ENCODE assay signal across 10 mouse cellular contexts in genomic region chr13:44282731-44283571, GRCm38 (mm10).
DNase-seq lines count a peak whose midpoint lies in the region; ATAC-seq and TF ChIP-seq lines count a peak whose summit lies in the region.
"Had no signal": no experiment of that assay in that cellular context is flagged by ENCODE, and none has a peak within 500 bp of the region (broad histone marks: within the 10 kb centered on the region; RNA-seq: fewer than 3 reads in every experiment).

No protein-coding gene starts in this region.

- WGBS in heart, embryonic 11.5 days (ENCODE audit: insufficient replicate concordance) = 83% methylated on average over 16 of the region's 16 CpGs

- H3K4me2 ChIP-seq in heart, embryonic 11.5 days = no peak overlapping the region

- no peaks in the 10 kb centered on the region for H3K9me3 ChIP-seq in heart, embryonic 11.5 days (replicated peaks; ENCODE audit: control insufficient read depth, low read length)

- no peak overlapping the region for H3K4me3 ChIP-seq in heart, embryonic 11.5 days (ENCODE audit: low read depth, low read length)

- H3K27me3 ChIP-seq in heart, embryonic 11.5 days (ENCODE audit: control insufficient read depth, insufficient read depth, low read length) = no peaks in the 10 kb centered on the region

- no peak overlapping the region for H3K9ac ChIP-seq in heart, embryonic 11.5 days (ENCODE audit: low read depth, low read length)

- no peak overlapping the region for H3K27ac ChIP-seq in heart, embryonic 11.5 days (ENCODE audit: low read depth, low read length)

- ATAC-seq in heart, embryonic 11.5 days (replicated peaks; ENCODE audit: insufficient number of reproducible peaks, low FRiP score, low TSS enrichment) = no peak

- peak; percentile 93 for DNase-seq in heart, adult 11 months
- peak; percentile 39 to 65 for DNase-seq in layer of hippocampus, adult 18-20 months (ENCODE audit: low spot score in 2 of 2)
- DNase-seq in layer of hippocampus, postnatal 10 days (ENCODE audit: low spot score in 2 of 2) = no peak
- peak; percentile 77 for DNase-seq in brain, embryonic 14.5 days (ENCODE audit: low read depth)
- peak; percentile 35 to 38 for DNase-seq in layer of hippocampus, postnatal 36 days
- DNase-seq in adrenal gland, adult 8-10 months = no peak
- no peak for DNase-seq in ovary, postnatal 36 days (ENCODE audit: low spot score)
- DNase-seq: B cell, adult 2 months; cerebellum, adult 11 months had no signal

- no peak for TF ChIP-seq CTCF in brain, embryonic 14.5 days (IDR thresholded peaks at IDR 0.05; ENCODE audit: borderline replicate concordance, extremely low read depth, insufficient read depth, insufficient read length)

- TF ChIP-seq POLR2A in brain, embryonic 14.5 days (IDR thresholded peaks at IDR 0.05; ENCODE audit: borderline replicate concordance, extremely low read depth, insufficient read depth, insufficient read length, poor library complexity, severe bottlenecking) = no peak

- no peaks in the 10 kb centered on the region for H3K4me1 ChIP-seq in heart, embryonic 11.5 days (ENCODE audit: control insufficient read depth, insufficient read depth, low read length)

- no peaks in the 10 kb centered on the region for H3K36me3 ChIP-seq in heart, embryonic 11.5 days (ENCODE audit: control insufficient read depth, insufficient read depth, low read length)

Comparison
In these comparisons a context has a peak if more than half of its experiments do, and no peak if none do; other contexts are left out.
1. DNase-seq: peak in heart, adult 11 months (single experiment), layer of hippocampus, adult 18-20 months (2 of 2), brain, embryonic 14.5 days (single experiment) and layer of hippocampus, postnatal 36 days (2 of 2); none in layer of hippocampus, postnatal 10 days (0 of 2), adrenal gland, adult 8-10 months (single experiment) and ovary, postnatal 36 days (single experiment).